Mouse (Mus musculus) frontal cortex, postnatal 10 days (tissue): ENCODE measurements around the gene Ddx19b.
A peak's percentile ranks its signal among the peaks of the same experiment; 100 is the strongest.
"Not testable (repeated sequence)": the region's sequence is repeated elsewhere in the genome, so short reads cannot be mapped to it uniquely, and the experiment has no call there.

Source experiments
- DNase-seq, 2 experiments: peaks; one replicate each; pipeline ENCODE4 v3.0.0; 2022; ENCODE audit warnings: low spot score in 2 of 2, mixed read lengths in 1 of 2

Ddx19b gene

GRCm38 (mm10) chr8:110965594-110965993 is 66.0 kb downstream of the Ddx19b start:
- peak; percentile 37 to 68 for DNase-seq

- no peak for DNase-seq
Observed at GRCm38 (mm10) chr8:110964666-110965065, 66.9 kb downstream of the Ddx19b start.

- no peak for DNase-seq
Observed at GRCm38 (mm10) chr8:110963051-110963450, 68.5 kb downstream of the Ddx19b start.

GRCm38 (mm10) chr8:110959906-110960305 is 71.6 kb downstream of the Ddx19b start:
- DNase-seq: no peak

GRCm38 (mm10) chr8:110959071-110959780 is 72.3 kb downstream of the Ddx19b start:
- no peak for DNase-seq

GRCm38 (mm10) chr8:110958553-110958952 is 73.0 kb downstream of the Ddx19b start:
- not testable (repeated sequence) for DNase-seq

GRCm38 (mm10) chr8:110958135-110958534 is 73.4 kb downstream of the Ddx19b start:
- DNase-seq: no peak

- no peak for DNase-seq
Observed at GRCm38 (mm10) chr8:110957471-110957870, 74.1 kb downstream of the Ddx19b start.

GRCm38 (mm10) chr8:110956619-110957450 is 74.7 kb downstream of the Ddx19b start:
- no peak for DNase-seq

- DNase-seq: no peak
Observed at GRCm38 (mm10) chr8:110954776-110955175, 76.8 kb downstream of the Ddx19b start.
